Mouse (Mus musculus) leukemia stem cell, adult 10-12 weeks (primary cell): Measurements from ENCODE around the gene Gm20479. TPM values are rescaled to one million over a fixed set of nuclear protein-coding genes. Genes with fewer than 3 reads are reported as not detected.

ENCODE experiments used
- polyA plus RNA-seq: library from polyadenylated mRNA; stranded (reverse); fragments of >175 nt; gene quantifications from 2 replicates; pipeline ENCODE4 v1.2.3, GENCODE M21; 2012; ENCODE audit warnings: low replicate concordance

Gene Gm20479
- polyA plus RNA-seq: not detected in 2 replicates

GRCm38 (mm10) chr7:27356861-27357594 lies at the start of gene Gm20479:
Gene Gm20479, minus strand, starts transcription at chr7:27357419.

GRCm38 (mm10) chr7:27355745-27356240 lies 1.4 kb downstream of the Gm20479 start, which contains the start of gene Shkbp1:
Gene Shkbp1, minus strand, starts transcription at chr7:27356019.

DNA sequence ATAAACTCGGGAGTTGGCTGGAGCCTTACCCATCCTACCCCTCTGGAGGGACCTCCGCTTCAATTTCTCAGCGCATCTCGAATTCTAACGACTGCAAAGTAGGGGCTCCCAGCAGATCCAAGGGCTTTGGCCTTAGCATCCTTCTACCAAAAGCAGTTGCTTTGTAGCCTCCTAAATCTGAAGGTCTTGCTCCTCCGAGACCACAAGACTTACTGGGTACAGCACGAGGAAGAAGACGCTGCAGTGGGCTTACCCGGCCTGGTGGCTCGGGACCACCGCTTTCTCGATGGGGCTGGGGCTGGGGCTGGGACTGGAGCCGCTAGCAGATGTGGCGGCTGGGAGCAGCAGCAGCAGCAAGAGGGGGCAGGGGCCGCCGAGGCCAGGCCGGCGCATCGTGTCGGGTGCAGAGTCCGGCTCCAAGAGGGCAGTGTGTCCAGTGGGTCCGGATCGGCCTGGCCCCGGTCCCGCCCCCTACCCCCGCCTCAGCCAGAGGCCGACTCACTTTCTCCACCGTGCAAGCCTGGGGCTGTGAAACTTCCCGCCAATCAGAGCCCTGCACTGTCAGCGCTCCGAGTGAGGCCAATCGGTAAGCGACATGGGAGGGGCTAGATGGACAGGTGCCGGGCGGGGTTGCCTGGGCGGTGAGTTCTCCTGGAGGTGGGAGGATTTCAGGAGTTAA lies 19.9 kb downstream of the Gm20479 start, which contains the start of gene Ltbp4:
Ltbp4 (minus strand) TSS at position 518 of the 679 bp plus-strand sequence.

Other genes starting within 250 kb of the Gm20479 start
- not detected in 2 replicates for gene Cyp2f2, start 237.5 kb downstream of the Gm20479 start, polyA plus RNA-seq
- gene Cyp2t4, start 203.7 kb downstream of the Gm20479 start, polyA plus RNA-seq: not detected in 2 replicates
- 74.7 and 137 TPM in 2 replicates for gene Egln2, start 190.6 kb downstream of the Gm20479 start, polyA plus RNA-seq
- 231 and 342 TPM in 2 replicates for gene Rab4b, start 178.5 kb downstream of the Gm20479 start, polyA plus RNA-seq
- 0.32 and 1.8 TPM in 2 replicates for gene Gm21983, start 176.3 kb downstream of the Gm20479 start, polyA plus RNA-seq
- not detected in 2 replicates for gene Mia, start 176.3 kb downstream of the Gm20479 start, polyA plus RNA-seq
- gene BC024978, start 161.6 kb downstream of the Gm20479 start, polyA plus RNA-seq: 3.1 and 5.7 TPM in 2 replicates
- 820 and 1,336 TPM in 2 replicates for gene Snrpa, start 161.1 kb downstream of the Gm20479 start, polyA plus RNA-seq
- 3.4 and 6.0 TPM in 2 replicates for gene Itpkc, start 128.8 kb downstream of the Gm20479 start, polyA plus RNA-seq
- 30.3 and 47.8 TPM in 2 replicates for gene Coq8b, start 124.4 kb downstream of the Gm20479 start, polyA plus RNA-seq
- gene Numbl, start 99.0 kb downstream of the Gm20479 start, polyA plus RNA-seq: 4.0 and 4.9 TPM in 2 replicates
- gene Ltbp4, start 19.7 kb downstream of the Gm20479 start, polyA plus RNA-seq: 2.1 and 4.3 TPM in 2 replicates
- gene Shkbp1, start 1.4 kb downstream of the Gm20479 start, polyA plus RNA-seq: 394 and 419 TPM in 2 replicates
- gene Sptbn4, start 90.3 kb upstream of the Gm20479 start, polyA plus RNA-seq: 0.24 and 0.45 TPM in 2 replicates
- 834 and 943 TPM in 2 replicates for gene Blvrb, start 90.6 kb upstream of the Gm20479 start, polyA plus RNA-seq
- gene Sertad3, start 116.3 kb upstream of the Gm20479 start, polyA plus RNA-seq: 20.2 and 49.9 TPM in 2 replicates
- gene Sertad1, start 129.5 kb upstream of the Gm20479 start, polyA plus RNA-seq: 85.4 and 91.2 TPM in 2 replicates
- gene Prx, start 141.9 kb upstream of the Gm20479 start, polyA plus RNA-seq: 2.9 and 3.2 TPM in 2 replicates
- gene Hipk4, start 165.8 kb upstream of the Gm20479 start, polyA plus RNA-seq: 1.9 and 5.5 TPM in 2 replicates
- 83.5 and 116 TPM in 2 replicates for gene Pld3, start 195.8 kb upstream of the Gm20479 start, polyA plus RNA-seq
- 44.0 and 93.8 TPM in 2 replicates for gene 2310022A10Rik, start 195.8 kb upstream of the Gm20479 start, polyA plus RNA-seq
- 47.9 and 84.4 TPM in 2 replicates for gene Akt2, start 234.1 kb upstream of the Gm20479 start, polyA plus RNA-seq